Mouse (Mus musculus) cortical plate, adult 2 months (tissue): ENCODE measurements around the gene Tmem108. TPM values are rescaled to one million over a fixed set of nuclear protein-coding genes. Genes with fewer than 3 reads are reported as not detected.

ENCODE experiments used
- H3K27ac ChIP-seq: fragments of 200-500 bp; 2 replicates; pipeline ENCODE4 v1.5.1; 2012; ENCODE audit warnings: low read length, control low read depth, inconsistent platforms; ENCODE audit not compliant: insufficient read depth
- H3K4me1 ChIP-seq: fragments of 200-500 bp; 2 replicates; pipeline ENCODE4 v1.6.1; 2011; ENCODE audit warnings: low read length; ENCODE audit not compliant: control insufficient read depth, insufficient read depth
- H3K4me3 ChIP-seq: fragments of 200-500 bp; 2 replicates; pipeline ENCODE4 v1.5.1; 2011; ENCODE audit warnings: mild to moderate bottlenecking, low read length, control low read depth; ENCODE audit not compliant: insufficient read depth
- CTCF ChIP-seq: fragments of 200-500 bp; IDR thresholded peaks from 2 replicates; pipeline ENCODE4 v1.5.1; 2011; ENCODE audit warnings: mild to moderate bottlenecking, control low read depth, low read length; ENCODE audit not compliant: insufficient read depth; ENCODE audit errors: extremely low read depth
- POLR2A ChIP-seq: fragments of 200-500 bp; IDR thresholded peaks from 2 replicates; pipeline ENCODE4 v1.6.1; 2011; ENCODE audit warnings: mild to moderate bottlenecking, low read length, control low read depth; ENCODE audit not compliant: insufficient read depth; ENCODE audit errors: extremely low read depth
- polyA plus RNA-seq: library from polyadenylated mRNA; depleted of rRNA; stranded (reverse); fragments of >200 nt; gene quantifications from 2 replicates; pipeline ENCODE4 v1.2.3, GENCODE M21; 2012

The Tmem108 gene
- polyA plus RNA-seq, 1 experiment = 21.4 TPM

DNA sequence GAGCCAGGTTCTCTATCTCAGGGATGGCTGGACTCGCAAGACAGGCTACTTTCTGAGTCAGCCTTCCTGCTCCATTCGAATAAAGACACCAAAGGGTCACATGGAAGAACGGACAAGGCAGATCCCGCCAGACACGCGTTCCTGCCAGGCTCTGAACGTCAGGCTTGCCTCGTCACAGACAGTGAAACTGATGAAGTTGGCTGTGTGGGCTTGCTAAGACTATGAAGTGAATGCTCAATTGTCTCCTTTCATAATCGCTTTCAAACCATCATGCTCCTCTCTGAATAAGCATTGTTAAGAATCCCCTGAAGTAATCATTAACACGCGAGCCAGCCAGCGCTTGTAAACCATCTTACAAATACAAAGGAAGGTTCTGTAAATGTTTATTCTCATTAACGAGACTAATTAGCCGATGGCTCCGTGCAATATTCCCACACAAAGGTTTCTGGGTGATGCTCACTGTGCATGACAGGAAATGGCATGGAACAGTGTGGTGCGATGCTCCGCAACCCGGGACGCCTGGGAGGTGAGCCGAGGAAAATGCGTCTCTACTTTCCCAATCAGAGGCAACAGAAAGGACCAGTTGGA is 210.9 kb downstream of the Tmem108 start:
- no peak for TF ChIP-seq CTCF
- no peak for TF ChIP-seq POLR2A
- Histone ChIP-seq H3K27ac (no peak overlapping the region), H3K4me1 (peaks cover 15% of the 10 kb centered on the region; the same call in 1 of the 2 replicates), H3K4me3 (no peak overlapping the region)

DNA sequence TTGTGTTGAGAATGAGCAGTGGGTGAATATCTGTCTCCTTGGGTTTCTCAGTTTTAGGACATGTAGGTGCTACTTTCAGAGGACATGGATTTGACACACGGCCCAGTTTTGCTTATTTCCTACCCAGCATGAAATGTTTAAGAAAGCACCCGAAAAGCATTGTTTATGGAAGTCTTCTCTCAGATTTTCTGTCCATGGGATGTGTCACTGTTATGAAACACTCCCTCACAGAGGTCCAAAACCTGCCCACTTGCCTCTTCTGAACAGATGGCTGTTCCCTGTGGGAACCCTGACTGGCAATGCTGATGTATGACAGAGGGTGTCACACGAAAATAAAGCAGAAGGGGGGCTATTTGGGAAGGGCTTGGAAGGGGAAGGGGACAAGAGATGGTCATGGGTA is 212.5 kb downstream of the Tmem108 start:
- H3K27ac ChIP-seq = 0 out of 2 replicates have a peak overlapping the region, but pooled peaks have one; percentile 25
- H3K4me1 ChIP-seq = peaks cover 20% of the 10 kb centered on the region
- TF ChIP-seq POLR2A (no peak), CTCF (no peak)

DNA sequence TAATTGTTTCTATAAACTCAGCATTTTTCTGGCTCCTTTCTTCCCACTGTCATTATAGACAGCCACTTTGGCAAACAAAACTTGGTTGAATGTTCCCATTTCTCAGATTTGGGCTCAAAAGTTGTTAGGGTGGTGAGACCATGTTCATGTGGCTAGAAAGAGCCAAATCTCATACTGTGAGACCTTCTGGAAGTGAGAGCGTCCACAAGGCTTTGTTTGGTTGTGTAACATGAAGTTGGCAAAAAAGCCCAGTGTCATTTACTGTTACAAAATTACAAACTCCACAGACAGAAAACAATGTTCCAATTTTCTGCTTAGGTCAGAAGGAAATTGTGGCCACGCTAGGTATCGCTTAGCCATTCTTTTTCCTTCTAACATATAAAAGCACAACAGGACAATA is 213.0 kb downstream of the Tmem108 start:
- Histone ChIP-seq H3K4me3 (no peak overlapping the region), H3K27ac (no peak overlapping the region), H3K4me1 (peaks cover 22% of the 10 kb centered on the region)
- TF ChIP-seq CTCF (no peak), POLR2A (no peak)

More for the DNA sequence above, 212.5 kb downstream of the Tmem108 start:
- no peak overlapping the region for H3K4me3 ChIP-seq

DNA sequence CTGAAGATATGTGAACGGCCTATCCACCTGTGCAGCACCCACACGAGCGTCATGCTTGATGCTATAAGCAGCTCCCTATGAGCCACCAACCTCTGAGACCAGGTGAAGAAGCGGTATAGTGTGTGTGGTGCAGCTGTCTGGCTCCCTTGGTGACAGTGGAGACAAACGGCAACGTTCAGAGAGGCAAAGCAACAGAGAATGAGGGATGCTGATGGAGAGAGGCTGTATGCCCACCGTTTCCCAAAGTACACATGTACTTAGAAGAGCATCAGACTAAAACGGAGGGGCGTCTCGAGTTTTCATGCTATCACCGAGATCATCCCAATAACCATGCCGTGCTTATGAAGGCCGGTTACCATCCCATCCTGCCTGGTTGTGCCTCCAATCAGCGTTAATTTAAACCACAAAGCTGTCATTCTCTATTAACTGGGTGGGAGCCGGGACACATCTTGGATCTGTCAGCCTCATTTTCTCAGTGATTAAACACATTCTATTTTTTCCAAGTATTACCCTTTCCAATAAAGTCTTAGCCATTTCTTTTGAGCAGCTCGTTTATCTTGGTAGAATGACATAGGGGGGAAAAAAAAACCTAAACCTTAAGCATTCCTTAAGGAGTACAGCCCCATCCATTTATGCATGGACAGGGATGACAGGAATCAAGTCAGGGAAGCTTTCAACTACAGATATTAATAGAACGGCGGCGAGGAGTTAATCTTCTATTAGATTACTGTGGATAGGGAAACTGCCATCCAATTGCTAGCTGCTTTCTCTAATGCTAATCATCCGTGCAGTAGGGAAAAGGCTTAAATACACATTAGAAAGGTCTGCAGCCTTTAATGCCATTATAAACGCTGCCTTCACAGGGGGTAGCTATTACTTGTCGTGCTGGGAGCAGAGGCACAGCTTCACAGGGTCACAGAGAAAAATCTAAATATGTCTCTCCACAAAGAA is 214.7 kb downstream of the Tmem108 start:
- TF ChIP-seq CTCF = no peak
- no peak for TF ChIP-seq POLR2A
- Histone ChIP-seq H3K4me3 (no peak overlapping the region), H3K4me1 (peaks cover 21% of the 10 kb centered on the region), H3K27ac (no peak overlapping the region)

DNA sequence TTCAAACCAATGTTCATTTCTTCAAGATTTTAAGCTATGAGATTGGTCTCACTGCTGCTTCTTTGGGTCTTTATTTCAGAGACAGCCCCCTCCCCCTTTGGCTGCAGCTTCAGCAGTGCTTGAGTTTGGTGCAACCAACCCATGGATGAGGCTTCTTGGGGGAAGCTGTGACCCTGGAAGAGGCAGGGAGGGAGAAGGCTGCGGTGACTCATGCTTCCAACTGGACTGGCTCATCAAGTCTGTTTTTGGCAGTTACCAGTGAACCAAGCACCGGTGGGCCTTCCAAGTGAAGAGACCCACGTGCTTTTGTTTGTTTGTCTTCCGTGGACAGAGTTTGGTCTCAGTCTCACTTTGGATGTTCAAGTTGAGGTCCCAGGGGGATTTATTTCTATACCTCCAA is 215.9 kb downstream of the Tmem108 start:
- no peak for TF ChIP-seq POLR2A
- TF ChIP-seq CTCF = no peak
- no peak overlapping the region for H3K4me3 ChIP-seq
- H3K4me1 ChIP-seq = peaks cover 18% of the 10 kb centered on the region
- no peak overlapping the region for H3K27ac ChIP-seq

DNA sequence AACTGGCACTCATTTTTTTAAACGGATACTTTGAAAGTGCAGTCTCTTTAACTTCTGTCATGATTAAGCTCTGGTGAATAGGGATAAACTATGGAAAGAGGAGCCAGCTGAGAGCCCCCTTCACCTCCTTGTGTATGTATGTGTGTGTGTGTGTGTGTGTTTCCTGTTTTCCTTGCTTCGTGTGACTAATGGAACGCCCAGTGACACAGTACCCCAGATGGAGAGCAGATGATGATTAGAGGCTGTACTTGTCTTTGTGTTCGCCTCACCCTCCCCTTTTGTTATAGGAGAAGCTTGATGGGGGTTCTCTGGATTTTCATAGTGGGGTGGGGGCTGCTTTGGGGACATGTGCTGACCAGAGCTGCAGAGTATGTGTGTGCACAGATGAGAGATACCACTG is 216.4 kb downstream of the Tmem108 start:
- H3K27ac ChIP-seq = peak overlapping the region; percentile 3; the same call in 1 of the 2 replicates
- H3K4me3 ChIP-seq = no peak overlapping the region
- TF ChIP-seq CTCF = no peak
- TF ChIP-seq POLR2A = no peak
- H3K4me1 ChIP-seq = peaks cover 16% of the 10 kb centered on the region

DNA sequence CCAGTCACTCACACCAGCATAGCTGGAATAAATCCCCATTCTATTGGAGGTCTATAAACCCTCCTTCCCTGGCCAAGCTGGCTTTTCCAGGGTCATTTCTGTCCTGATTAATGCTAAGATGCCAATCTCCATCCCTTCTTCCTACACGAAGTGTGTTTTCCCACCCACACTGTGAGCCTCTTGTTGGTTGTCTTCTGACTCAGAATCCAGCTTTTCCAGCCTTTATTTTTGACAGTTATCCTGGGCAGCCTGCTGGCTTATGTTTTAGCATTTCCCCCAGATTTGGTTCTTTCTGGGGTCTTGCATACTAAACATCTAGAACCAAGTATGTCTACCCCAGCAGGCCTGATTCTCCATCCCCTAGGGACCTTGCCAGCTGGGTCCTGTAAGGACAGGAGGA is 217.0 kb downstream of the Tmem108 start:
- Histone ChIP-seq H3K4me3 (no peak overlapping the region), H3K27ac (peak overlapping the region; percentile 3; the same call in 1 of the 2 replicates), H3K4me1 (peaks cover 16% of the 10 kb centered on the region)
- TF ChIP-seq CTCF = no peak
- TF ChIP-seq POLR2A = no peak

DNA sequence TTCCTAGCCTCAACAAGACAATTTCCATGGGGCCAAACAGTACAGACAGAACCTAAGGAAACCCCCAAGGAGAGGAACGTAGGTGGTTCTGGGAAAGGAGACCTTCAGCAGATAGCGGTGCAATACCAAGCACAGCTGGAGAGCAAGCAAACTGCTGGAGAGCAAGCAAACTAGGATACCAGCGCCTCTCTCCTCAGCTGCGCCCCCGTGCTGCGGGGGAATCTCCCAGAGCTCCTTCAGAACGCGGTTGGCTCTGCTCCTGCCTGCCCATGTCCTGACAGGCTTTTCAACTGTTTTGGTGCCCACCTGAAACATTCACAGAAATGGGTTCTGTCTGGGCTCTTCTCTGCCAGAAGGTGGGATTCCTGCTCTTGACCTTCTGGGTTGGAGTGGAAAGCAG is 221.1 kb downstream of the Tmem108 start:
- TF ChIP-seq POLR2A (no peak), CTCF (no peak)
- H3K4me3 ChIP-seq = no peak overlapping the region
- no peak overlapping the region for H3K27ac ChIP-seq
- H3K4me1 ChIP-seq = peaks cover 14% of the 10 kb centered on the region

DNA sequence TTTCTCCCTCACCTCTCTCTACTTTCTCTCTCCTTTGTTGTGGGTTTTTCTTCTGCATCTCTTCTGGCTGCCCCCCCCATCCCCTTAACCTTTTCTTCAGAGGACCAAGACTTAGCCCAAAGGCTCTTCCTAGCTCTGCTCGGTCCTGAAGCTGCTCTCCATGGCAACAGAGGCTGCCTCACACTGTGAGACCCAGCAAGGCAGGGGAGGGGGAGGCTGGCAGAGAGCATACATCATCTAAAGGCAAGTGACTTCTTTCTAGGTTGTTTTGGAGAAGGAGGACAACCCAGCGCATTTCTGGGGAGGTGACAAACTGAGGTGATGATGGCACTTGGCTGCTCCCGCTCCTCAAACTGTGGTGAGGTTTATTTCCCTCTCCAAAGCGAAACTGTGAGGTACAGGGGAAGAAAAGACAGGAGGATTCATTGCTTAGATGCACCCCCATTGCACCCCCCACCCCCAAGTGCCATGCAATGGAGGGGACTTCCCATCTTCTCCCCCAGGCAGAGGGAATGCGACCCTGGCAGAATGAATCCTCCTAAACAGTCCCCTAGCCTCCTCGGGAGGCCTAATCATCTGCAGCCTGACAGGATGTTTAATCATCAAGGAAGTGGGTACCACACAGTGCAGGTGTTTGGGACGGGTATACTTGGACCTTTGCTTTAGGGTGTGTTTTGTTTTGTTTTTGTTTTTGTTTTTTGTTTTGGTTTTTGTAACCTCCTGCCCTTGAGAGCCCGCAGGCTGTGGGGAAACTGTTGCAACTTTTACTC is 223.4 kb downstream of the Tmem108 start:
- Histone ChIP-seq H3K4me3 (no peak overlapping the region), H3K4me1 (peaks cover 7% of the 10 kb centered on the region), H3K27ac (no peak overlapping the region)
- no peak for TF ChIP-seq CTCF
- no peak for TF ChIP-seq POLR2A
